Mouse (Mus musculus) ES-Bruce4 (cell line): ENCODE measurements around the gene Psmg1. TPM values are rescaled to one million over a fixed set of nuclear protein-coding genes. Genes with fewer than 3 reads are reported as not detected.
A peak's percentile ranks its signal among the peaks of the same experiment; 100 is the strongest.

Experiments used
- H3K27ac ChIP-seq: 2 replicates; pipeline ENCODE4 v1.5.1; 2012; ENCODE audit warnings: low read length, inconsistent platforms; ENCODE audit not compliant: insufficient read depth
- H3K27me3 ChIP-seq: 2 replicates; pipeline ENCODE4 v1.6.1; 2012; ENCODE audit warnings: mild to moderate bottlenecking, low read length, inconsistent platforms; ENCODE audit not compliant: control insufficient read depth, poor library complexity, insufficient read depth, severe bottlenecking
- H3K36me3 ChIP-seq: 2 replicates; pipeline ENCODE4 v1.6.1; 2012; ENCODE audit warnings: inconsistent platforms, mild to moderate bottlenecking, low read length, moderate library complexity; ENCODE audit not compliant: control insufficient read depth, poor library complexity, insufficient read depth, severe bottlenecking
- H3K4me1 ChIP-seq: one replicate; pipeline ENCODE4 v1.8.1; 2011; ENCODE audit warnings: low read length; ENCODE audit not compliant: control insufficient read depth, insufficient read depth
- H3K4me3 ChIP-seq: 2 replicates; pipeline ENCODE4 v1.5.1; 2011; ENCODE audit warnings: low read depth, mild to moderate bottlenecking, low read length
- H3K9ac ChIP-seq: 2 replicates; pipeline ENCODE4 v1.6.1; 2012; ENCODE audit warnings: low read depth, mild to moderate bottlenecking, inconsistent platforms; ENCODE audit not compliant: poor library complexity, severe bottlenecking
- H3K9me3 ChIP-seq: replicated peaks from 2 replicates; pipeline ENCODE4 v1.6.1; 2012; ENCODE audit warnings: mild to moderate bottlenecking, low read length, inconsistent platforms; ENCODE audit not compliant: control insufficient read depth, poor library complexity, insufficient read depth, severe bottlenecking
- CTCF ChIP-seq: IDR thresholded peaks from one replicate; pipeline ENCODE4 v1.8.1; 2011; ENCODE audit warnings: low read depth, low read length
- EP300 ChIP-seq: IDR thresholded peaks from 2 replicates; pipeline ENCODE4 v1.6.1; 2011; ENCODE audit warnings: low read depth, low read length; ENCODE audit not compliant: insufficient read depth
- POLR2A ChIP-seq: IDR thresholded peaks from one replicate; pipeline ENCODE4 v1.8.1; 2011; ENCODE audit warnings: low read length; ENCODE audit not compliant: insufficient read depth
- polyA plus RNA-seq: library from polyadenylated mRNA; stranded (reverse); fragments of >200 nt; gene quantifications from 2 replicates; pipeline ENCODE4 v1.2.4, GENCODE M21; 2011; ENCODE audit warnings: low read depth; ENCODE audit not compliant: missing spikeins, insufficient read depth, insufficient read length

The Psmg1 gene
- 94.9 and 97.2 TPM in 2 replicates for polyA plus RNA-seq

DNA sequence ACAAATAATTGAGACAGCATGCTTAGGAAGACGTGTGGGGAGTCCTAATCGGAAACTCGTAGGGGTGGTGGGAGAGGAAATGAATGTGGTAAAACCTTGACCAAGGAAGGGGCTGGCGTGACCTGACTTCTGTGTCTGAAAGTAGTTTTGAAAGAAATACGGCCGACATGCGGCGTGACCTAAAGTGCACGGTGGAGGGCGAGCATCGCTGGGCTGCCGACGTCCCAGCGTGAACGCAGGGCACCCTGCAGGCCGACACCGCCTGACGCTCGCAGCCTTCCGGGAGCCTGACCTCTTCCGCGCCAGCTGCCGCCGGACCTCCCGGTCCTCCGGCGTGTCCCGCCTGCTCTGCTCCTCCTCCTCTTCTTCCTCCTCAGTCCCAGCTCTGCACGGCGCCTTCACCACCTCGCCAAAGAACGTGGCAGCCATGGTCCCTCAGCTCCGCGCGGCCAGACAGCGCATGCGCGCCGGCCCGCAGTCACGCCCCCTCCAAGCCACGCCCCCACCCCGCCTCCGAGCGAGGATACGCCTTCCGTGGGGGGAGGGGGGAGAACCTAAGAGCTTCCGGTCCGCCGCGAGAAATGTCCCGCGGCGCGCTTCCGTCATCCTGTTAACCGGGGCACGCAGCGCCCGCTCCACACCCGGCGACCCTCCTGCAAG lies at the start of gene Psmg1:
Psmg1 (minus strand) TSS at position 499 of the 660 bp plus-strand sequence.
- peak; percentile 90 for TF ChIP-seq POLR2A
- TF ChIP-seq EP300, result peak; percentile 13; the same call in 1 of the 2 replicates
- no peak for TF ChIP-seq CTCF
- peaks cover 14% of the 10 kb centered on the region for H3K36me3 ChIP-seq
- peak within 1 kb of the TSS; percentile 97 for H3K4me3 ChIP-seq
- H3K4me1 ChIP-seq, result no peaks in the 10 kb centered on the region
- no peaks in the 10 kb centered on the region for H3K9me3 ChIP-seq
- H3K27me3 ChIP-seq, result no peaks in the 10 kb centered on the region
- peak within 1 kb of the TSS; percentile 79 for H3K9ac ChIP-seq
- no peak within 1 kb of the TSS for H3K27ac ChIP-seq

DNA sequence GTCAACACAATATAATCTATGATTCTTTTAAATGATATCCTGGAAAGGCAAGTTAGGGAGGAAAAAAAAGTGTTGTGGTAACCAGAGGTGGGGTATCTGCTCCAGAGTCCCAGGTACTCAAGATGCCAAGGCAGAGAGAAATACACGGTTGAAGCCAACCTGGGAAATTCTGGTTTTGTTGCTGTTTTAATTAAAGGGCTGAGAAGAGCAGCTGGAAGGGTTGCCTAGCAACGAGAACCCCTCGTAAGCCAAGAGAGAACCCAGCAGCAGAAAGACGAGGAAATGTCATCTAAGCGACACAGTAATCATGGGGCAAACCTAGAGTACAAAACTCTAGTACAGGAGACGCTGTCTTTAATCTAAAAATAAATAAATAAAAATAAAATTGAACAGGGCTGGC lies 48.8 kb upstream of the Psmg1 start:
- Histone ChIP-seq H3K4me1 (no peaks in the 10 kb centered on the region), H3K27me3 (no peaks in the 10 kb centered on the region), H3K27ac (no peak overlapping the region), H3K4me3 (no peak overlapping the region), H3K9ac (no peak overlapping the region), H3K9me3 (no peaks in the 10 kb centered on the region), H3K36me3 (peaks cover 76% of the 10 kb centered on the region)
- no peak for TF ChIP-seq POLR2A
- TF ChIP-seq EP300, result no peak
- no peak for TF ChIP-seq CTCF

DNA sequence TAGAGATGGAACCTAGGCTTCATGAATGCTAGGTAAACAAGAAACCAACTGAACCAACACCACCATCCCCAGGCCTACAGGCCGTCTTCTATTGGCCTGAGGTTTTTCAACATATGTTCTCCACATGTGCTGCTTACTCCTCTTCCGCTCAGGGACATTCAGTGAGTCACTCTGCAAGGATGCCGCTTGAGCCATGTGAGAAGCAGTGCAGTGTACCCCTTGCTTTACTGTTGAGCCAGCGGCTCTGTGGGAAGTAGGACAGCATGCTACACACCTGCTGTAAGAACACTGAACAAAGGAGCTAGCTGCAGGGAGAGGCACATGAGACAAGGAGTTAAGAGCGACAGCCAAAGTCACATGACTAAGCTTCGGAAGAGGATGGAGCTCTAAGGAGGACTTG lies 43.7 kb upstream of the Psmg1 start:
- H3K4me1 ChIP-seq, result no peaks in the 10 kb centered on the region
- no peaks in the 10 kb centered on the region for H3K27me3 ChIP-seq
- no peak overlapping the region for H3K4me3 ChIP-seq
- H3K36me3 ChIP-seq, result peaks cover 81% of the 10 kb centered on the region
- H3K27ac ChIP-seq, result no peak overlapping the region
- H3K9me3 ChIP-seq, result no peaks in the 10 kb centered on the region
- H3K9ac ChIP-seq, result no peak overlapping the region
- TF ChIP-seq EP300, result no peak
- TF ChIP-seq POLR2A, result no peak
- no peak for TF ChIP-seq CTCF

DNA sequence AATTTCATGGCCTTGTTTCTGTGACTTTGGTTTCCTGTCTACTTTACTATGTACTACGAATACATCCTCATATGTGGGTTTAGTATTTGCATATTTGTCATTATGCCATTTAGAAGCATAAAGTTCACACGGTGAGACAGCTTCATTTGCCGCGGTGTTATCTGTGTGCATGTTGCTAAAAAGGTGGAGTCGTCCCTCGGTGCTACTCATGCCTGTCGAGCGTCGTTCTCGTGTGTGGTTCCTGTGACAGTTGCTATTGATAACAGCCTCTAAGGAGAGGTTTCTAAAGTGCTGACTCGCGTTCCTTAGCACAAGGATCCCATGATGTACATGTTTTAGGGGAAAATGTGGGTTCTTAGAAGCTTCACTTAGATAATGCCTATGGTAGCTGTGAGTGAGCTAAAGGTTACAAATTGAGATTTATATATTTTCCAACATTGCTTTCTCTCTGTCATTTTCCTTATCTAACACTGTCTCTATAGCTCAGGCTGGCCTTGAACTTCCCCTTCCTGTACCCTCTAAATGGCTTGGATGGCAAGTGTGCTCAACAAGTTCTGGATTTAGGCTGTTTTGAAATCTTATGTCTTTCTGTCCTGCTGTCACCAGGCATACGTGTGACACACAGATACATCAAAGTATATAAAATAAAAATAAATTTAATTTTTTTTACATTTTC lies 41.7 kb upstream of the Psmg1 start:
- Histone ChIP-seq H3K27ac (no peak overlapping the region), H3K27me3 (no peaks in the 10 kb centered on the region), H3K9me3 (no peaks in the 10 kb centered on the region), H3K4me1 (no peaks in the 10 kb centered on the region), H3K9ac (no peak overlapping the region), H3K36me3 (peaks cover 85% of the 10 kb centered on the region), H3K4me3 (no peak overlapping the region)
- TF ChIP-seq CTCF (no peak), POLR2A (no peak), EP300 (no peak)

DNA sequence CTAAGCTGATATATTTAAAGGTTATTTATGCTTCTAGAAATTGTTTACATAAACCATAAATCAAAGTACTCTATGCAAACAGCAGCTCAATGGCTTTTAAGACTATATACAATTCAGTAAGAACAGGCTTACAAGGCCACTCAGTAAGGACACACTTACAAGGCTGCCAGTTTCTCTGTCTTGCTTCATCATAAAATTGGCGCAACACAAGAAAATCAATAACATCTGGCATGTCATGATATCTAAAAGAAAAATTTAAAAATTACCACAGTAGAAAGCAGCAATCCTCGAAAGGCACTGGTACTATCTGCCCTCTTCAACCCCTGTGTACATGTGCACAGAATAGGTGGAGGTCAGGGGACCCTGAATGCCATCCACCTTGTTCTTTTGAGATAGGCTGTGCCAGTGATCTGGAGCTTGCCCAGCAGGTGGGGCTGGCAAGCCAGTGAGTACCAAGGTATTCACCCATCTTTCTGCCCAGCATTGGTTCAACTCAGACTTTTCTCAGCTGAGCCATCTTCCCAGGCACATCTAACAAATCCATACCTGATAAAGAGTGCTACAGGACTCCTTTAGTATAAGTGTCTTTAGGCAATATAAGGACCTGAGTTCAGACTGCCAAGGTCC lies 39.8 kb upstream of the Psmg1 start:
- Histone ChIP-seq H3K4me1 (no peaks in the 10 kb centered on the region), H3K27me3 (no peaks in the 10 kb centered on the region), H3K9me3 (no peaks in the 10 kb centered on the region), H3K36me3 (peaks cover 86% of the 10 kb centered on the region), H3K4me3 (no peak overlapping the region), H3K9ac (no peak overlapping the region), H3K27ac (no peak overlapping the region)
- TF ChIP-seq POLR2A (no peak), CTCF (no peak), EP300 (no peak)

DNA sequence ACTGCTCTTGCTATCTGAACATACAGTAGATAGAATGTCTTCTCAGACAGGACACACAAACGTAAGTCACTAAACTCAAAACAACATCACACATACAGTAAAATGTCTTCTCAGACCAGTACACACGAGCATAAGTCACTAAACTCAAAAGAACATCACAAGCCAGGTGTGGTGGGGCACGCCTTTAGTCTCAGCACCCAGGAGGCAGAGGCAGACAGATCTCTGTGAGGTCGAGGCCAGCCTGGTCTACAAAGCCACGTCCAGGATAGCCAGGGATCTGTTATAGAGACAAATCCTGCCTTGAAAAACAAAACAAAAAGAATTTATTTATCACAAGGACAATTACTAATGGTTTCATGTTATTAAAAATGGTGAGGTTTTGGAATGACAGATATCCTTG lies 35.5 kb upstream of the Psmg1 start:
- H3K4me1 ChIP-seq, result no peaks in the 10 kb centered on the region
- no peak overlapping the region for H3K9ac ChIP-seq
- H3K36me3 ChIP-seq, result peaks cover 77% of the 10 kb centered on the region
- H3K27ac ChIP-seq, result no peak overlapping the region
- no peak overlapping the region for H3K4me3 ChIP-seq
- H3K9me3 ChIP-seq, result no peaks in the 10 kb centered on the region
- TF ChIP-seq POLR2A, result no peak
- TF ChIP-seq EP300, result no peak
- TF ChIP-seq CTCF, result no peak
- no peaks in the 10 kb centered on the region for H3K27me3 ChIP-seq
